Mouse (Mus musculus) ovary, adult 2 months (tissue): ENCODE results near the gene Zfp683. TPM values are rescaled to one million over a fixed set of nuclear protein-coding genes. Genes with fewer than 3 reads are reported as not detected.

Source experiments
- polyA plus RNA-seq: library from polyadenylated mRNA; depleted of rRNA; stranded (reverse); fragments of >200 nt; gene quantifications from 2 replicates; pipeline ENCODE4 v1.2.3, GENCODE M21; 2012; rRNA removed

The Zfp683 gene
- polyA plus RNA-seq, result 0.34 and 0.41 TPM in 2 replicates

DNA sequence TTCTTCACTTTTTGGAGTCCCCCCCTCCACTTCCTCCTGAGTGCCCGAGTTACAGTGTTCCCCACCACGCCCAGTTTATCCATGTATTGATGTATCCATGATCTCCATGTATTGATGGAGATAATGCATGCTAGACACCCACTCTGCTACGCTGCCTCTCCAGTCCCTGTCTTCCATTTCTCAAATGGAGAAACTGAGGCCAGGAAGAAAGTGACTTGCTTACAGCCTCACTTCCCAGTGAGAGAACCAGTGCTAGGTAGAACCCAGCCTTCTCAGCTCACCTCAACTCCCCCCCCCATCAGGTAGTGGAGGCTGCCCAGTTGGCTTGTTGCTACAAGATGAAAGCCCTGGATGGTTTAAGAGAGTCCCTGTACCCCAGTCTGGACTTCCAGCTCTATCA lies at the start of gene Zfp683:
Zfp683 (plus strand) TSS at position 301 of the 400 bp plus-strand sequence.

DNA sequence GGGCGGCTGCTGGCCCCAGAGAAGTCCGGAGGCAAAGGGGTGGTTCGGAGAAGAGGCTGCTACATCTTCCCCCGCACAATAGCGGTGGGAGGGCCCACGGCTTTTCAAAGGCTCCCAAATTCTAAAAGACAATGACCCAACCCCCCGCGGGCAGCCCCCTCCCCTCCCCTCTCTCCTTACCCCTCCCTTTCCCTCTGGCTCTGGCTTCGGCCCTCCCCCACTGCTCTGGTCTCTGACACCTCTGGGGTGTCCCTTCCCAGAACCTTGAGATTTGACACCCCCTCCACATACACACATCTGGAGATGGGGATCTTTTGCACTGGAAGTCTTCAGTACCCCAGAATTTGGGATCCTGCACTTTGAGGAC lies 34.9 kb upstream of the Zfp683 start, which contains the start of gene Lin28a:
Lin28a (minus strand) TSS at position 63 of the 367 bp plus-strand sequence.

DNA sequence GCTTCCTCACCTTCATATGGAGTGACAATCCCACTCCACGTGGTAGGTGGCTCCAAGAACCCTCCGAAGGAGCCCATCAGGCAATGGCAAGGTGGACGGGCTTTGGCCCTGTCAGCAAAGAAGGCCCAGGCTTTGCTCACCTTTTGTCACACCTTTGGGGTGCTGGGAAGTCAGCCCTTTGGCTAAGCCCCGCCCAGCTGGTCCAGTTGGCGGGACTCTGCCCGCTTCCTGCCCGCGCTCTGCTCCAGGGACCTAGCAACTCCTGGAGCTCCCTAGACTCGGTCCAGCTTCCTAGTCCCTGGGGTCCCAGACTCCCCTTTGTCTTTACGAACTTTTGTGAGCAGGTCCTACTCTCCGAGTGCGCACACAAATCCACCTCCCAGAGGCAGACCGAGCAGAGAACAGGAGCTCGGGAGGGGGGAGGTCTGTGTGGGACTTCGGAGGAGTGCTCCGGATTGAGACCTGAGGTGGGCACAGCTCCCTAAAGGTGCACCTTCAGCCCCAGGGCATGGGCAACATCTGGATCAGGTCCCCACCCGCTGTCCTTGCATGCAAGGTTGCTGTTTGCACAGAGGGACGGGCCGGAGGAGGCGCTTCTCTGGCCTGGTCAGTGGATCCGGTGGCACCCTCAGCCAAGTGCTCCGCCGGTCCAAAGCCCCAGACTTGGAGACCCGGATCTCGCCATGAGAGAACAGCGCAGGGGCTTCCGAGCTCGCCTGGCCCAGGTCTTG lies 6.7 kb downstream of the Zfp683 start, which contains the start of gene Crybg2:
Crybg2 (plus strand) TSS at position 681 of the 731 bp plus-strand sequence.

DNA sequence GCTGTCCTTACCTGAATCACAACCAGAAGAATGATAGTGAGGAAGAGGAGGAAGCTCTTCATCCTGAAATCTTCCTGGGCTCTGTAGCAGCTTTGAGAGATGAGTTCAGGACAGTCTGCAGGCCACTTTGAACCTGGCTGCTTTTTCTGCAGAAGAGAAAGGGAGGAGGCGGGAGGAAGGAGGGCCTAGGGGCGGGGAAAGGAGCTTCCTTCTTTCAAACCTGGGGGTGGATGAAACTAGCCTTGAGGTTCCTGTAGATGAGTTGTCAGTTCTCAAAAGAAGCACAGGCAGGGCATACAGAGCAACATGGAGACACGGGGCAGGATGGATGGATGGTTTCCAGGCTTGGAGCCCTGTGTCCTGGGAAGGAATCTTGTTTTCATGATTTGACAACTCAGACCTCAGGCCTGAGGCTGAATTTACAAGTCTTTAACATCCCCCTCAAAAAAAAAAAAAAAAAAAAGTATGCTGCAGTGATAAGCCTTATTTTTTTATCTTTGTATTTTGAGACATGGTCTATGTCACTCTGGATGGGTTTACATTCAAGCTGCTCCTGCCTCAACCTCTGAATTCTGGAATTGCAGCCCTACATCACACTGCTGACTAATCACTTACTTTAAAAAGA lies 41.4 kb downstream of the Zfp683 start, which contains the start of gene Cd52:
Cd52 (minus strand) TSS at position 160 of the 625 bp plus-strand sequence.

DNA sequence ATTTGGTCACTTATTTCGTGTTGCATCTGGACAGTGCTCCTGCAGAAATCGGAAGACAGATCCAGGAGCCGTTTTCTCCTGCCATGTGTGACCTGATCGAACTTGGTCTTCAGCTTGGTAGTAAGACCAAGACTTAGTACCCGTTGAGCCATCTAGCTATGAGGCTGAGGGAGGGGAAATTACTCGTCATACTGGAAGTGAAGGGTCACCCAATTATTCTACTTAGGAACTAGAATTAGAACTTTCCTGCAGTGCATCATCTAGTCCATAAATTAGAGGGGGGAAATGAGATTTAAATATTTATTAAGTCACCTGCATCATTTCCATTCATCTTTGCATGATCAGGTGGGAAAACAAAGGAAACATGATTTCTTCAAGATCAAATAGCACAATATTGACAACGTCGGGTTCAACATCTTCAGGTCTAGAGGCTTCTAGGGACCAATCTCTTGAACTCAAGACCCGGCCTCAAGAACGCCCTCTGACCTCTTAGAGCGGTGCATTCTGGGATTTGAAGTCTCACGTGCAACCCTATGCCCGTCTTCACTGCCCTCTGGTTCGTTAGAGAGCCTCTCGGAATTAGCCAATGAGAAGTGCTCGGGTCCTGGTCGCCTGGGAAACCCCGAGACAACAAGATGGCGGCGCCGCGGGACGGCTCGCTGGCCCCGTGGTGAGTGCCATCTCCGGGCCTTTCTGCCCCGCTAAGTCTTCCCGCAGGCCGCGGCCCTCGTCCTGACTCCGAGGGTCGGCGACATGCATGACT lies 48.5 kb downstream of the Zfp683 start, which contains the start of gene Ubxn11:
Ubxn11 (plus strand) TSS at position 592 of the 763 bp plus-strand sequence.

Other genes with a start within 250 kb of the Zfp683 start
- gene Rps6ka1, start 166.0 kb upstream of the Zfp683 start, polyA plus RNA-seq, result 36.9 and 39.5 TPM in 2 replicates
- 21.4 and 22.1 TPM in 2 replicates for gene Hmgn2, start 85.2 kb upstream of the Zfp683 start, polyA plus RNA-seq
- 28.6 and 40.7 TPM in 2 replicates for gene Dhdds, start 52.9 kb upstream of the Zfp683 start, polyA plus RNA-seq
- gene Lin28a, start 35.0 kb upstream of the Zfp683 start, polyA plus RNA-seq, result 0.20 and 0.34 TPM in 2 replicates
- 3.2 and 3.6 TPM in 2 replicates for gene Crybg2, start 7.0 kb downstream of the Zfp683 start, polyA plus RNA-seq
- 11.7 and 21.3 TPM in 2 replicates for gene Cd52, start 41.2 kb downstream of the Zfp683 start, polyA plus RNA-seq
- gene Ubxn11, start 48.7 kb downstream of the Zfp683 start, polyA plus RNA-seq, result 37.7 and 40.6 TPM in 2 replicates
- 482 and 666 TPM in 2 replicates for gene Sh3bgrl3, start 75.0 kb downstream of the Zfp683 start, polyA plus RNA-seq
- 34.2 and 37.7 TPM in 2 replicates for gene Cep85, start 133.3 kb downstream of the Zfp683 start, polyA plus RNA-seq
- not detected in 2 replicates for gene Gm7534, start 149.2 kb downstream of the Zfp683 start, polyA plus RNA-seq
- 0.25 TPM in 1 of 2 replicates, not detected in the other for gene Catsper4, start 173.5 kb downstream of the Zfp683 start, polyA plus RNA-seq
- gene Cnksr1, start 184.6 kb downstream of the Zfp683 start, polyA plus RNA-seq, result 5.2 and 6.8 TPM in 2 replicates
- gene E130218I03Rik, start 189.8 kb downstream of the Zfp683 start, polyA plus RNA-seq, result 0.16 and 0.17 TPM in 2 replicates
- 13.4 and 15.5 TPM in 2 replicates for gene Zfp593, start 191.8 kb downstream of the Zfp683 start, polyA plus RNA-seq
- gene Gm30191, start 193.1 kb downstream of the Zfp683 start, polyA plus RNA-seq, result 0.44 TPM in 1 of 2 replicates, not detected in the other
- gene Grrp1, start 200.3 kb downstream of the Zfp683 start, polyA plus RNA-seq, result 56.5 and 60.9 TPM in 2 replicates
- 2.3 and 3.9 TPM in 2 replicates for gene Pdik1l, start 234.1 kb downstream of the Zfp683 start, polyA plus RNA-seq